Mouse (Mus musculus) testis, postnatal 10 days (tissue): ENCODE results near the gene Itgb7.

Source experiments
- DNase-seq: peaks from one replicate; pipeline ENCODE4 v3.0.0; 2021; ENCODE audit warnings: low spot score

Itgb7 gene

GRCm38 (mm10) chr15:102231748-102232147 is at the start of gene Itgb7:
Gene Itgb7, minus strand, starts transcription at chr15:102231944.
- no peak for DNase-seq

- DNase-seq: no peak
Observed at GRCm38 (mm10) chr15:102280623-102281022, 48.9 kb upstream of the Itgb7 start.

GRCm38 (mm10) chr15:102279783-102280520 is 48.2 kb upstream of the Itgb7 start:
- no peak for DNase-seq

GRCm38 (mm10) chr15:102279092-102279782 is 47.5 kb upstream of the Itgb7 start, which contains the start of gene Mfsd5:
Gene Mfsd5, plus strand, starts transcription at chr15:102279454.
- peak; percentile 96 for DNase-seq

- DNase-seq: no peak
Observed at GRCm38 (mm10) chr15:102278726-102279091, 47.0 kb upstream of the Itgb7 start.

- DNase-seq: no peak
Observed at GRCm38 (mm10) chr15:102273982-102274716, 42.4 kb upstream of the Itgb7 start.

GRCm38 (mm10) chr15:102271441-102271840 is 39.7 kb upstream of the Itgb7 start:
- DNase-seq: no peak

- DNase-seq: no peak
Observed at GRCm38 (mm10) chr15:102270274-102270960, 38.7 kb upstream of the Itgb7 start, which contains the start of gene Gm9918. Gene Gm9918, plus strand, starts transcription at chr15:102270563.

- no peak for DNase-seq
Observed at GRCm38 (mm10) chr15:102265548-102265947, 33.8 kb upstream of the Itgb7 start.

- no peak for DNase-seq
Observed at GRCm38 (mm10) chr15:102263037-102263436, 31.3 kb upstream of the Itgb7 start.

- DNase-seq: no peak
Observed at GRCm38 (mm10) chr15:102262582-102262981, 30.8 kb upstream of the Itgb7 start.

GRCm38 (mm10) chr15:102258581-102259253 is 27.0 kb upstream of the Itgb7 start:
- no peak for DNase-seq

GRCm38 (mm10) chr15:102258076-102258470 is 26.3 kb upstream of the Itgb7 start:
- no peak for DNase-seq

- peak; percentile 54 for DNase-seq
Observed at GRCm38 (mm10) chr15:102257202-102258075, 25.7 kb upstream of the Itgb7 start, which contains the start of gene Rarg. Gene Rarg, minus strand, starts transcription at chr15:102257517.

- no peak for DNase-seq
Observed at GRCm38 (mm10) chr15:102256431-102257201, 24.9 kb upstream of the Itgb7 start.

GRCm38 (mm10) chr15:102255547-102256255 is 24.0 kb upstream of the Itgb7 start:
- no peak for DNase-seq

- no peak for DNase-seq
Observed at GRCm38 (mm10) chr15:102250521-102250920, 18.8 kb upstream of the Itgb7 start.

GRCm38 (mm10) chr15:102249967-102250366 is 18.2 kb upstream of the Itgb7 start:
- no peak for DNase-seq

- peak; percentile 55 for DNase-seq
Observed at GRCm38 (mm10) chr15:102249251-102249691, 17.5 kb upstream of the Itgb7 start.
